Mouse (Mus musculus) c-Kit-positive CD71-positive TER-119-positive erythroid progenitor cells, embryonic 14.5 days (primary cell): ENCODE measurements around the gene Itpr1.
A peak's percentile ranks its signal among the peaks of the same experiment; 100 is the strongest.

ENCODE experiments used
- DNase-seq: peaks from one replicate; pipeline ENCODE4 v3.0.0-alpha.2; 2013; ENCODE audit warnings: low spot score

Itpr1 gene

DNA sequence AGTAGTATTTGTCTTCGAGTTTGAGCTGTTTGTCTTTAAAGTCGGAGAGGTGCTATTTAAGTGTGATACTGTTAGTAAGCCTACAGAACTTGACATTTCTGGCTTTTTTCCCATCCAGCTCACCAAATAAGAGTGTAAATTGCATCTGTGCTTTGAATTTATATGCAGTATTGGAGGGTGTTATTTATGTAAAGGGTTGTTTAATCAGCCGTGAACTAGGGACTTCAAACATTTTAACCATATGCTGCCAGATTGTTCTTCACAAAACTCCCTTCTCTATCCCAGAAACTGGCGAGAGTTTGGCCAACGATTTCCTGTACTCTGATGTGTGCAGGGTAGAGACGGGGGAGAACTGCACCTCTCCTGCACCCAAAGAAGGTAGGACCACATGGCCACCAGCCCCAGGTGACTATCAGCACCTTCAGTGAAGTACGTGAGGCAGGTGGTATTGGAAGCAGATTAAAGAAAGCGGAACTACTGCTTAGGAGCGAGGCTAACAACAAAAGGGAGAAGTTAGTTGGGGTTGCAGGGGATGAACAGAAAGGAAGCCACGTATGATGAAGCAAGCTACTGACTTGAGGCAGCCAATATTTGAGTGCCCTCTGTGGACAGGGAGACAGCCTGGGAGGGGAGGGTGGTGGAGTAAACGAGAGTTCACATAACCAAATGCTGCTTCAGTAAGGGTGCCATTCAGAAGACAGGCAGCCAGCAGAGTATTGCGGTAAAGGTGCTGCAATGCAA, 304.5 kb downstream of the Itpr1 start:
- DNase-seq, result no peak

DNA sequence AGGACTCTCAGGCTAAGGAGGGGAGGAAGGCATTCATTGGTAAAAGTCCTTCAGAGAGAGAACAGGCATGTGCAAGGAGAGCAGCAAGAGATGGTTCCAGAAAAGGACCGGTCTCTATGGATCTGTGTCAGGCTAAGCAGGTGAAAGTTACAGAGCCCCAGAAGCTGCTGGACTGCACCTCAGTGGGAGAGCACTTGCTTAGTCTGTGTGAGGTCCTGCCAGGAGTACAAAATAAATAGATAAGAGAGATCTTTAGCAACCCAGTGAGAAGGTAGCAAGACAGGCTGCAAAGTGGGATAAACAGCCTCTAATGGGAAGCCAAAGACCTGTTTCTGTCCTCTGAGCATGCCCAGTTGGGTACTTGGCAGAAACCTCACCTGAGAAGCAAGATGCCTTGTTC, 305.1 kb downstream of the Itpr1 start:
- DNase-seq, result no peak

DNA sequence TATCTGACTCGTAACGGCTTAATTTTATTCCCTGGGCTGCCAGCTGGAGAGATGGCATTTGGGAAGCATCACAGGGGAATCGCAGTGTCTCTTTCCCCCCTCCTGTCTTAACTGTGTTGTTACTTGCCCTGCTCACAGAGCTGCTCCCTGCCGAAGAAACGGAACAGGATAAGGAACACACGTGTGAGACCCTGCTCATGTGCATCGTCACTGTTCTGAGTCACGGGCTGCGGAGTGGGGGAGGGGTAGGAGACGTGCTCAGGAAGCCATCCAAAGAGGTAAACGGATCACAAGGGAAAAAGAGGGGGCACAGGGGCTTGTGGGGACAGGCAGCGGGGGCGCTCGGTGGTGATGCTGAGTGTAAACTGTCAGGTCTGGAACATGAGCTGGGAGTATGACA, 305.7 kb downstream of the Itpr1 start:
- no peak for DNase-seq

DNA sequence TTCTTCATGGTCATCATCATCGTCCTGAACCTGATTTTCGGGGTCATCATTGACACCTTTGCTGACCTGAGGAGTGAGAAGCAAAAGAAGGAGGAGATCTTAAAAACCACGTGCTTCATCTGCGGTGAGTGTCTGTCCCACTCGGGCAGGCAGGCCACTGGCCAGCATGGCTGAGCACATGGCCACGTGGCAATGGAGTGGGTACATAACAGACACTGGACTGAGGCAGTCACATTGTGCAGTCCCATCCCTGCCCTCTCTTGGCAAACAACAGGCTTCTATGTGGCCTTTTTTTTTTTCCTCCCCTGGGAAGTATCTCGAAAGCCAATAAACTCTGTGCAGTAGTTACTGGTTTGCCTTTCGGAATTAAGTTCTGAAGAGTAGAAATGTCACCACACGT, 306.4 kb downstream of the Itpr1 start:
- DNase-seq, result no peak

DNA sequence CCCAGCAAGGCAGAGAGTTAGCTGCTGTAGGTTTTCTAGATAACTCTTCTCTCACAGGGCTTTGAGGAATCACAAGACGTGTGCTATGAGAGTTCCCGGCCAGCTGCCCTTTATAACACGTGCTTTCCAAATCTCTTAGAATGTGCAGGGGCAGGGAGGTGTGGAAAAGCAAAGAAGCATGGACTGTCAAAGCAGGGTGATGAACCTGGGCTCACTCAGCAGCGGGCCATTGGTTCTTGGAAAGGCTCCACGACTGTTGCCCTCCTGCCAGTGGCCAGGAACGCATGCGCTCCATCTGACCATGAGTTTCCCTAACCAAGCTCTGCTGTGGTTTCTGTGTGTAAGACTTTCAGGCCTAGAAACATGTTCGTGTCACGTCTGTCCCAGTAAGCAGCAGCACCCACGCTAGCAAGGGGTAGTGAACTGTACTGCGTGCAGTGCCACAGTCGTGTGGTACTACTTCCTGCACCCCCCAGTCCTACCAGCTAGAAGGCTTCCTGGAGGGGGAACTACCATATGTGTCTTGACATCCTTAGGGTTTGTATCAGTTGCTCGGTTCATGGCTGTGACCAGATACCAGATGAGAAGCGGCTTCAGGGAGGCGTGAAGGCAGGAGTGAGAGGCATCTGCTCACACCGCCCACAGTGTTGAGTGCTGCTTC, 311.2 kb downstream of the Itpr1 start:
- no peak for DNase-seq

DNA sequence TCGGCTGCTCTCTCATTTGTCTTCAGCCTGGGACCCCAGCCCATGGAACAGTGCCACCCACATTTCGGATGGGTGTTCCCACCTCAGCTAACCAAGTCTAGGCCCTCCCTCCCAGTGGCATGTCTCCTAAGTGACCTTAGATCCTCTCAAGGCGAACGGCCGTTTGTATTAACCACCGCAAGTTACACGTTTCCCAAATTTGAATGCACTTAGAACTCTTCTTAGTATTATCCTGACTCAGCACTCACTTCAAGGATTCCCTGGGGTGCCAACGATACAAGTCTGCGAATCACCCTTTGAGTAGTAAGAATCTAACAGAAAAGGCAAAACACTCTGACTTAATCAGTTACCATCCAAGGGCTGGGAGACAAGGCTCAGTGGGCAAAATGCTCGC, 311.7 kb downstream of the Itpr1 start:
- no peak for DNase-seq

DNA sequence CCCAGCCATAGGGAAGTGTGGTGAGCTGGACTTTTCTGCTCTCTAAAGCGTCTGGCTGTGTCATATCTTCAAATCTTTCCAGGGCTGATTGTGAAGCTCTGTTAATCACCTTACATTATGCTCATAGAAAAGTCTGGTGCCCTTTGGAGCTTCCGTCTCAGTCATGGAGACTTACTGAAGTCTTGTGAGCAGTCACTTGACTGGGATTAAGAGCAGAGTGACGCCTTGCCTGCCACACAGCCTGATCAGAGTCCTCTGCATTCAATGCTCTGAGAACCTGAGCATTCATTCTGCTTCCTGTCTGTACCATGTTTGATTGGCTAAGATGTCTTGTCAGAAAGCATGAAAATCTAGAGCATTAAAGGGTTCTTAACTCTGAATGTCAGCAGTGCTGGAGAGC, 314.7 kb downstream of the Itpr1 start:
- DNase-seq, result no peak

DNA sequence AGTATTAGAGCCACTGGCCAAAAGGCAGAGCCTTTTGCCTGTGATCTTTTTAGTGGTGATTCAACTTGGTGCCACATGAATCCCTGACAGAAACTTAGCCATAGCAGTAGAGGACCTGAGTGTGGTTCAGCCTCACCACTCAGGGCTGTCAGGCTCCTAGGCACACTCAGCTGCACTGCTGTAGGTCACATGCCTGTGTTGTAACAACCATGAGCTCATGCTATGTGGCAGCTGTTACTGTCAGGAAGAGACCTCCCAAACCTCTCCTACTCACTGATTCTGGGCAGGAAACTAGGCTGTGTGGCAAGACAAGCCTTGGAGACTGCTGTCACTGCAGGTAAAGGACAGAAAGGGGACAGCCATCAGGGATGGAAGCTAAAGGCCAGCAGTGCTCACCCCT, 315.1 kb downstream of the Itpr1 start:
- no peak for DNase-seq

DNA sequence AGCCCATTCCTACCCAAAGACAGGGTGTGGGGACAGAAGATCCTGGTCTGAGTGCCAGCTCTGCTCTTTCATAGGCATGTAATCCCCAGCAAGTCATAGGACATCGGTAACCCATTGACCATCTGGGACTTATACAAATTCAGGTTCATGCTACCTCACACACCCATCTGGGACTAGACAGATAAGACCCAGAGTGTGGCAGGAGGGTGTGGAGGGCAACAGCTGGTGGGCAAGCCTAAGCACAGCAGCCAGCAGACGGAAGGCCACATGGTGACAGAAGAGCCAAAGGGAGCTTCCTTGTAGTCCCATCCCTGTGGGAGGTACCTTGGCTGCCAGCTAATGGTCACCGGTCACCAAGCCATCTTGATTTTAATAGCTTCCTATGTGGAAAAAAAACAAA, 316.3 kb downstream of the Itpr1 start:
- peak; percentile 84 for DNase-seq

DNA sequence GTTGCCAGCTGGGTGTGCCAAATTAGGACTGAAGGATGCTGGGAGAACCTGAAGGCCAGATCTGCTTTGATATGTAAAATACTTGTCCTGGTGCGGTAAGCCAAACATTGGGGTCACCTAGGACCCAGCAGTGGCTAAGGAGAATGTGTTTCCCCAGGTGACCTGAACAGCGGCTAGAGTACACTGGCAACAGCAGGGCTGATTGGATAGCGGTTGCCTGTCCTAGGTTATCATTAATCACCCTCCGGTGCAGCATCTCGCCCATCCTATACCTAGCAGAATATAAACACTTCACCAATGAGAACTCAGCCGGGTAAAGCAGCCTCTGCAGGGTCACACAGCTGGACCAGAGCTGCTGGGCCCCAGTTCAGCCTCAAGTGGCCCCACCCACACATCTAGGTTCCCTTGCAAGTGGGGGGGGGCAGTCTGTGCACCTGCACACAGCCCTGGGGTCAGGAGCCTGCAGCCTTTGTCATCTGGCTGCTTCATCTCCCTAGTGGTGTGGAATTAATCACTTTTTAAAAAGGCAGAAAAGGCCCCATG, 318.0 kb downstream of the Itpr1 start:
- no peak for DNase-seq

DNA sequence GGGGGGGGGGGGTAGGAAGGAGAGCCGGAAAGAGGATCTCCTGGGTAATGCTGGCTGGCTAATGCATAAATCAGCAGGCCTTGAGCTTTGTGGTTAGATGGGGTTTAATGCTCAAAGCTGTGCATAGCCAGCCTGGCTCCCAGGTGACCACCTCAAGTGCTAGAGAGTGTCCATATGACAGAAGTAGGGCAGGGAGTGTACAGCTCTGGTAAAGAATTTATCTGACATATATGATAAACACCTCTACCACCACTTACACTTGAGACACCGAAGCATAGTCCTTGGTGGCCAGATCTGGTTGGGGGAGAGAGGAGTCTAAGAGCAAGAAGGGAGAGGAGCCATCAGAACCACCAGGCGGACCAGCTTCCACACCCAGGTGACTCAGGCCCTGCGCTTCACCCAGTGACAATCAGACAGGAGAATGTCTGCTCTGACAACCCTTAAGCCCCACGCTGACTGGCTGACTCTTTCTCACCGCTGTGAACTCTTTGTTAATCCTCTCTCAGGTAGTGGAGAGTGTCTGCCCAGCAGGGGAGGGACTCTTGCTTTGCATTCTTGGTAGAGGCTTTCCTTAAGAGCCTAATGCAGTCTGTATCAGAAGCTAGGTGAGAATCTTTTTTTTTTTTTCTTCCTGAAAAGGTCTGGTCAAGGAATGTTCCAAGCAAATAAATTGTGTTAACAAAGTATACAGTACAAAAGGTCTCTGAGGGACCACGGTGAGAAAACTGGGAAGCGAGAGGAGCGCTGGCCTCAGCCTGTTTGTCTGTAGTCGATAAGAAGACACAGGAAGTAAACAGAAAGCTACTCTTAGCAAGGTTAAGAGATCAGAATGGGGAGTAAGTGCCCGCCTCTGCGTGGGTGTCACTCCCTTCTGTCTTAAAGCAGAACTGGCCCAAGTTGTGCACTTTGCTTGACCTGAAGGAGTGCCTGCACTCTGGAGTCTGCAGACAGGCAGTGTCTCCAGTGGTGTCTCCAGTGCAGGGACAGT, 318.7 kb downstream of the Itpr1 start:
- DNase-seq, result peak; percentile 60

DNA sequence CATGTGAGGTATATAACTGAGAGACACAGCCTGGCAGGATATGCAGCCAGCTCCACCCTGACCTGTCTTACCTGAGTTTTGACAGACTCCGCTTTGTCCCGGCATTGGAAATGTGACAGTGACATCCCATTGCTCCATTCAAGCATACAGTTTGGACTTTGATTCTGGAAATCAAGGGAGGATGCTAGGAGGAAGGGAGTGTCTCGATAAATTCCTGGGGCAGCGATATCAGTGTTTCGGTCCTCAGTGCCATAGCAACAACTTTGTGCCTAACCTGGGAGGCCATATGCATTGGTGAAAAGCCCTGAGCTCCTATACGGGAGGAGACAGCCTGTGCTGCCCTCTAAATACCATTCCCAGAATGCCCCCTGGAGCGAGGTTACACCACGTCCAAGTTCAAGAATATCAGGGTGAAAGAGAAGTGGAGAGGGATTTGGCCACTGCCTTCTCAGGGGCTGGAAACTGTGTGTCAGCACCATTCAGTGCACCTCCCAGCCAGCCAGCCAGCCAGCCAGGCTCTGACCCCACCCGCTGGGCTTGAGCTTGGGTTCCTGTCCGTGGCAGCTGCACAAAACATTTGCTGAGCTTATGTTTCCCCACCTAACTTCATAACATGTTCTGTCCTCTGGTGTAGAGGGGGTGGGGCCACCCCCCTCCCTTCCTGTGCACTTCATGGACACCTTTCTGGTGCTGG, 319.7 kb downstream of the Itpr1 start:
- no peak for DNase-seq

DNA sequence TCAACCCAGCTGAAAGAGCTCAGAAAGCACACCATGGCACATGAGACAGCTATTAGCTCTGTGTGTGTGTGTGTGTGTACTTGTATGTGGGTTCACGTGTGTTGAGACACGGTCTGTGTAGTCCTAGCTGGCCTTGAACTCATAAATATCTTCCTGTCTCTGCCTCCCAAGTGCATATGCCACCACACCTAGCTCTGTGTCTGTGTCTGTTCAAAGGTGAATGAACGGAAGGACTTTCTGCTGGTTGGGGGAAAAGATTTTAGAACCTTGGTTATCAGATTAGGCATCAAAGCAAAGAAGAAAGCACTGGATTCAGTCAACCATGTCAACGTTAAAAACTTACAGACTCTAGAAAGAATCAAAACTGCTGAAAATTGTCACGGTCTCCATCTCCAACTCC, 321.2 kb downstream of the Itpr1 start:
- DNase-seq, result no peak

DNA sequence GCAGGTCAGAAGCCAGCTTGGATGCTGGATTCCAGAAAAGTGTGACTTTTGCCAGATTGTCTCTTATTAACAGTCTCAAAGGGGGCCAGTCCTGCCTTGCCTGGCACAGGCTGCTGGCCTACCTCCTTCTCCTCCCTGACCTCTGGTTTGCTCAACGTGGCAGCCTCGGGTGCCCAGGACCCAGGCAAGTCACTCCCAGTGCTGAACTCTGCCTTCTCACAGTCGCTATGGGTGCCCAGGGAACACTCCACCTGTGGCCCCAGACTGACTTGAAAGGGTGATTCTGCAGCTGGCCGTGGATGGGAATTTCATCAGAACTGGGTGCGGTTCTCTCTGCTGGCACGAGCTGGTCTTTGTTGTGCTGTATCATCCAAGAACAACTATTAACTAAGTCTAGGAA, 321.7 kb downstream of the Itpr1 start:
- no peak for DNase-seq

DNA sequence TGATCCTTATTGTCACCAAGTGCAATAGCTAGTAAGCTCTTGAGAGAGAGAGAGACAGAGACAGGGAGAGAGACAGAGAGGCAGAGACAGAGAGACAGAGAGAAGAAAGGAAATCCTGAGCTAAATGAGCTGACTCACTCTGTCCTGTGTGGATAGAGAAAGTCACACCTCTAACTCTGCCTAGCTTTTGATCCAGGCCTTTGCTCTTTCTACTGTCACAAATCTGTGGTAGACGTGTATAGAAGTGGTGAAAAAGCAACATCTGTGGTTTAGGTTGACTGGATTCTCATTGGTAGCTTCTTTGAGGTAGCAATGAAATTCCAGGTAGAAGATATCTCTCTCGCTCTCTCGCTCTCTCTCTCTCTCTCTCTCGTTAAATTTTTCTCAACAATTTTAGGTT, 322.4 kb downstream of the Itpr1 start:
- DNase-seq, result no peak

DNA sequence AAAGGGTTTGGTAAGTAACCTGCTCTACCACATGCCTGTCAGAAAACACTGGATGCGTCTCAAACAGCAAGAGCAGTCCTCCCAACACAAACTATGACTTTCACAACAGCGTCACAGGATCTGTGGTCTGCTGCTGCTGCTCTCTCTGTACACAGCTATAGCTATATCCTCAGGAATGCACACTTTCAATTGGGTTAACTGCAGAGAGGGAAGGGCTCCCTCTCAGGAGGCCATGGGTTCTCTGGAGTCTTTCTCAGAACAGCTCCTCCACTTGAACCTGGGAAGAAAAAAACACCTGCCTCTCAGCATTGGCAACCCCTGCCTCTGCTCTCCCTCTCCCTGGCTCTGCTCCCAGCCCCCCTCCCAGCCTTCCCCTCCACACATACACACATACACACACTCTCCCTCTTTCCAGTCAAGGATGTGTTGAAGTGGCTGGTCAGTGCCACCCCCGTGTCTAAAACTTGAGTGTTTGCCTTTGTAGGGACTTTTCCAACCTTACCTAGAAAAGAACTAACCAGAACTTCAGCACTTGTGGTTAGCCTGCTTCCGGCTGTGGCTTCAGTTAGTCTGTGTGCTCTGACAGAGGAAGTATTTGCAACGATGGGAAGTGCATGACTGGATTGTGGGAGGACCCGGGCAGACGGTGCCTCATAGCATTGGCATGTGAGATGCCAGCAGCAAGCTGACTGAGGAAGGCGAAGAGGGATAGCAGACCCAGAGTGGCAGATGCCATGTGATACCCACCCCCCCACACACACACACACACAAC, 323.8 kb downstream of the Itpr1 start:
- DNase-seq, result no peak

DNA sequence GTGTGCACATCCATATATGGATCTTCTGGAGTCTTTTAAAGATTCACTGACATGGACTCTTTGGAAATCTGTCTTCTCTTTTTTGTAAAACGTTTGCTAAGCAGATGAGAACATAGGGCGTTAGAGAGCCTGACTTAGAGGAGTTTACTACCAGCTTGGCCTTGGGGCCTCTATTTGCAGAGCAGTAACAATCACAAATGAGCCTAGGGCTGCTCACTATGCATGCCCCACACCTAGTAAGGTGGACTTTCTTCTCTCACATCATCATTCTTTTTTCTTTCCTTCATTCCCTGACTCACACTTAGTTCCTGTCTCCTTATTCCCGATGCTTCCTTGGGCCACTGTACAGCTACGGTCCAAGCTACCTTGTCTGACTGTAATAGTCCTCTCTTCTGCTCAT, 325.5 kb downstream of the Itpr1 start:
- no peak for DNase-seq

DNA sequence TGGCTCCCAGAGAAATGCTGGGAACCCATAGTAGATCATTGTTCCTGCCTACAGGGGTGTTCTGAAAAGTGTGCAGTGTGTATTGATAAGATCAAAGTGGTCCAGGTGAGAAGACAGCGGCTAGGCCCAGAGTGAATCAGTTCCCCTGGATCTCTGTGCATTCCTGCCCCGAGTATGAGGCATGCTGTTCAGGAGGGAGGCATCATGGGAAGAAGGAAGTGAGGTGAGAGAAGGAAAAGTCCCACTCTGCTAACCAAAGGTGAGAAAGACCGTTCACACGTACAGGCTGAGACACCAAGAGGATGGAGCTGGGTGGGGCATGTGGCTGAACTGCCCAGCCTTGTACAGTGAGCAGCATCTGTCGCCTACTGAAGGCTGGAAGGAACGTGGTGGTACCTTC, 327.5 kb downstream of the Itpr1 start:
- DNase-seq, result no peak

DNA sequence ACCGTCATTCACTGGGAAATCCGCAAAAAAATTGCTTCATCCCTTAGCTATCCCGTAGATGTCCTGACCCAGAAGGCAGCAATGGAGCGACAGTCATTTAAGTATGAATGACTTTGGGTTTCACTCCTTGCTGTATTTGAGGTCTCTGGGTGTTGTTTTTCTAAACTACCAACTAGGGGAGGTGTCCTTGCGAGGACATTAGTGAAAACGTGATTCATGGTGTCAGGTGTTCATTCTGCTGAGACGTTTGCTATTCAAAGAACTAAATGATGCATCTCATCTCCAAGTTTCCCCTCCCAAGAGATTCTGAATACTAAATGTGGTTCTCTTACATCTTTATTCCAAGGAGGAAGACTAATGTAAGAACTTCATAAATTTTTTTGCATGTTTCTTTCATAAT, 332.0 kb downstream of the Itpr1 start:
- DNase-seq, result no peak

DNA sequence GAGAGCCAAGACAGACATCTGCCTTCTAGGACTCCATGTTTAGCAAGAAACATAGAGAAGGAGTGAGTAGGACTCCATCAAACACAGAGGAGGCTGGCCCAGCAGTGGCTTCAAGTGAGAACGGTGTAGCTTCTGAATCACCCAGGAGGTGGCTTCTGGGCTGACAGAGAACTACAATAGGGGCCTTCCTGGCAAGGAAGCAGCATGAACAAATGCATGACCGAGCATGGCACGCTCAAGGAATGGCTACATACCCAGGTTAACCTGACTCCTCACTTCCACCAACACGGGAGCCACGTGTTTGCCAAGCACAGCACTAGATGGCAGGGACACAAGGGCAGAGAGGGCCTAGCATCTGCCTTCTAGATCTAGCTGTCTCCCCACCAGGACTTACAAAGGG, 332.6 kb downstream of the Itpr1 start:
- DNase-seq, result no peak

DNA sequence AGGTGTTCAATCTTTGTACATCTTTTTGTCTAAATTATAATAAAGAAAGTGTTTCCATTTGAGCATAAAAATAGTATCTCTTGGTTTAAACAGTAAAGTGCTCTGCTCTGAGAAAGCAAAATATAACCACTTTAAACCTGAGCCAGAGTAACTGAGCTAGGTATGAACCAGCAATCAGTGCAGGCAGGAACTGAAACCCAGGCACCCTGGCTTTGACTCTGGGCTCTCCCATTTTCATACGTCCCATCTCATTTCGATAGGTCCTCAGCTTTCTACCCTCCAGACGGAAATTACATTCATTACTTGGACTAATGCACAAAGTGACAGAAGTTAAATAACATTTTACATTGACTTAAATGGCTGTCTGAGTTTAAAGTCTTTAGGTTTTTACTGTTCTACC, 335.5 kb downstream of the Itpr1 start:
- no peak for DNase-seq
